Mouse (Mus musculus): ENCODE measurements around the gene Tmem253. TPM values are rescaled to one million over a fixed set of nuclear protein-coding genes. Genes with fewer than 3 reads are reported as not detected.

Gene Tmem253
- total and polyA plus RNA-seq, 3 experiments, result 2.2 to 4.2 (median 3.8) TPM

DNA sequence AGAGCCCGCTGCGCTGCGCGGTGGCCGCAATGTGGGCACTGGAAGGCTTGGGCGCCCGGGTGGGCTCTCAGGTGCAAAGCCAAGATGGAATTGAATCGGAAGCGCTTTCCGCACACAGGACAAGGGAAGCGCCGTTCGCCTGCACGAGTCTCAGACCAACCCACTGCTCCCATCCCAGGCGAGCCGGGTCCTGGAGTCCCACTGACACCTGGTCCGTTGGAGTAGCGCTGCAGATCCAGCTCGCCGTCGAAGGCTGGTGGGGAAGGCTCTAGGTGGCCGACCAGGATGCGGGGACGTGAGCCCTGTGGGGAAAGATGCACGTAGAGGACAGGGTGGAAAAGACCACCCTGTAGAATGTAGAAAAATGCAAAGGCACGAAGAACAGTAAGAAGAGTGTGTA lies 6.1 kb upstream of the Tmem253 start:
- Histone ChIP-seq H3K79me2 (replicated peaks; ENCODE audit: control insufficient read depth, insufficient read depth, low read length) (no peaks in the 10 kb centered on the region), H3K9ac (ENCODE audit: low read depth, low read length) (no peak overlapping the region), H3K4me1 (ENCODE audit: control insufficient read depth, insufficient read depth, low read length) (no peaks in the 10 kb centered on the region), H3K36me3 (ENCODE audit: control insufficient read depth, insufficient read depth, low read length) (no peaks in the 10 kb centered on the region), H3K27ac (no peak overlapping the region), H3K4me3 (no peak overlapping the region), H3K27me3 (ENCODE audit: control insufficient read depth, insufficient read depth, low read length) (no peaks in the 10 kb centered on the region)
- WGBS, result 76% methylated on average over 26 of the region's 26 CpGs
- DNase-seq, result no peak
- intact Hi-C loops (cut with DNase I), result loop anchor here (1.0 to 2.0 kb wide), 3 partner anchors 11 to 107 kb away; partner anchors contain the start of gene Zfp219
- TF ChIP-seq POLR2A (IDR thresholded peaks at IDR 0.05; ENCODE audit: insufficient read depth, low read depth, low read length) (no peak), EP300 (IDR thresholded peaks at IDR 0.05; ENCODE audit: insufficient read depth, low read depth, low read length) (no peak), CTCF (IDR thresholded peaks at IDR 0.05) (no peak)

DNA sequence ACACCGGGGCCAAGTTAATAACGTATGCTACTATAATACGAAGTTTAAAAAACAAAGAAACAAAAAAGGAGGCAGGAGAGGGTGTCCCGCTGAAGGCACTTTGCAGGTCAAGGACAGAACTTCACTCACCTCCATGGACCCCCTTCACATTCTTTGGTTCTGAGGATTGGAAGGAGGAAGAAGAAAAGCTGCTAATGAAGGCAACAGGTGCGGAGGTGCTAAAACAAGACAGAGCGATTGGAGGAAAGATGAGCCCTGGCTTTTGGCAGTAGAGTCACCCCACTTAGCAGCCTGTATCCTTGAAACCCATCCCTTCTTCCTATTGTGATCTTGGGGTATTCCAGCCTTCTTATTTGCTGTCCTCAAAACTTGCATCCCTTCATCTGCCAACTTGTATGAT lies 5.6 kb upstream of the Tmem253 start:
- WGBS, result 83% methylated on average over 6 of the region's 6 CpGs
- Histone ChIP-seq H3K9ac (ENCODE audit: low read depth, low read length) (no peak overlapping the region), H3K27ac (no peak overlapping the region), H3K36me3 (ENCODE audit: control insufficient read depth, insufficient read depth, low read length) (no peaks in the 10 kb centered on the region), H3K4me1 (ENCODE audit: control insufficient read depth, insufficient read depth, low read length) (no peaks in the 10 kb centered on the region), H3K27me3 (ENCODE audit: control insufficient read depth, insufficient read depth, low read length) (no peaks in the 10 kb centered on the region), H3K4me3 (no peak overlapping the region), H3K79me2 (replicated peaks; ENCODE audit: control insufficient read depth, insufficient read depth, low read length) (no peaks in the 10 kb centered on the region)
- DNase-seq, result no peak
- intact Hi-C loops (cut with DNase I), result loop anchor here (1.0 to 10.0 kb wide), 4 partner anchors 10 to 265 kb away; partner anchors contain the start of genes Rab2b, Tox4 and Zfp219
- no peak for TF ChIP-seq CTCF (IDR thresholded peaks at IDR 0.05)
- TF ChIP-seq EP300 (IDR thresholded peaks at IDR 0.05; ENCODE audit: insufficient read depth, low read depth, low read length), result no peak
- TF ChIP-seq POLR2A (IDR thresholded peaks at IDR 0.05; ENCODE audit: insufficient read depth, low read depth, low read length), result no peak

DNA sequence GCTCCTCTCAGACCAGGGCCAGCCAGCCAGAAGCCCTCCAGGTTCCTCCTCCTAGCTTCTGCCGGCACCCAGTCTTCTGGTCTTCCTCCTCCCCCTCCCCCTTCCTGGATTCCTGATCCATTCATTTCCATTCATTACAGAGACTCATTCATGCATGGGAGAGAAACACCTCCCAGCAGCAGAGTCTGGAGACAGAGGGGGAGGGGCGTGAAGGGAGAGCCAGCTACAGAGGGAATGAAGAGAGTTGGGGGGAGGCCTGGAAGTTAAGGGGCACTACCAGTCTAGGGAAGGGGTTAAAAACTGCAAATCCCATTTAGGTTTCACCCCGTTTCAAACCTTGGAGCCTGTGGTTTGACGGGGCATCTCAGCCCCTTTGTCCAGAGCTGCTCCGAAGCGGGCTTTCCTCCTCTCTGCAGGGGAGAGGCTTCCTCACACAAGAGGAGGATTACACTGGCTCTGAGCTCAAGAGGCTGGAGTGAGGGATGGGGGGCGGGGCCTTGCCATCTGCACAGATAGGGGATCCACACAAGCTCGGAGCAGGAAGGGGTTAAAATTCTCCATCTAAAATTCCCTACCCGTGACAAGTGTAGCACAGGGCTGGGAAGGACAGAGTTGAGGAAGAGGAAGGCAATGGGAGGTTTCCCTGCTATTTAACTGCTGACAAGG lies 4.9 kb upstream of the Tmem253 start:
- DNase-seq, result no peak
- Histone ChIP-seq H3K4me3 (no peak overlapping the region), H3K27me3 (ENCODE audit: control insufficient read depth, insufficient read depth, low read length) (no peaks in the 10 kb centered on the region), H3K27ac (no peak overlapping the region), H3K4me1 (ENCODE audit: control insufficient read depth, insufficient read depth, low read length) (peaks cover 2% of the 10 kb centered on the region; the same call in 1 of the 2 replicates), H3K36me3 (ENCODE audit: control insufficient read depth, insufficient read depth, low read length) (no peaks in the 10 kb centered on the region), H3K9ac (ENCODE audit: low read depth, low read length) (no peak overlapping the region), H3K79me2 (replicated peaks; ENCODE audit: control insufficient read depth, insufficient read depth, low read length) (no peaks in the 10 kb centered on the region)
- 28% methylated on average over 9 of the region's 9 CpGs for WGBS
- intact Hi-C loops (cut with DNase I), result loop anchor here (10.0 kb wide), 1 partner anchor 264 kb away; the partner anchor contains the start of genes Rab2b and Tox4
- TF ChIP-seq POLR2A (IDR thresholded peaks at IDR 0.05; ENCODE audit: insufficient read depth, low read depth, low read length), result no peak
- no peak for TF ChIP-seq CTCF (IDR thresholded peaks at IDR 0.05)
- no peak for TF ChIP-seq EP300 (IDR thresholded peaks at IDR 0.05; ENCODE audit: insufficient read depth, low read depth, low read length)

DNA sequence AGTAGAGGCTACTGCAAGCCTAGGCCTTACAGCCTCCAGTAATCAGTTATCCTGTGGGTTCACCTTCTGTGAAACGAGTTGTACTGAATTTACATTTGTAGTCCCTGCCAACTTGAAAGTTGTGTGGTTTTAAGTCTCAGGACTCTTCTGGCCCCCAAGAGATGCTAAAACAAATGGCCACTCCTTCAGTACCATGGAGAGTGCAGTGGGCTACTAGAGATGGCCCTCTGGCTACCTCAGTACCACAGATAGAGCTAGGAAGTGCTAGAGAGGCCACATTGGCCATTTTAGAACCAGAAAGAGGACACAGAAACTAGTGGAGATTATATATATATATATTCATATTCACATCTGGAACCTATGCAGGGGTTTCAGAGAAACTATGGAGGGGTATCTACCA lies 3.8 kb upstream of the Tmem253 start:
- Histone ChIP-seq H3K27ac (no peak overlapping the region), H3K4me3 (no peak overlapping the region), H3K27me3 (ENCODE audit: control insufficient read depth, insufficient read depth, low read length) (no peaks in the 10 kb centered on the region), H3K9ac (ENCODE audit: low read depth, low read length) (no peak overlapping the region), H3K36me3 (ENCODE audit: control insufficient read depth, insufficient read depth, low read length) (no peaks in the 10 kb centered on the region; the same call in 1 of the 2 replicates), H3K4me1 (ENCODE audit: control insufficient read depth, insufficient read depth, low read length) (peaks cover 5% of the 10 kb centered on the region), H3K79me2 (replicated peaks; ENCODE audit: control insufficient read depth, insufficient read depth, low read length) (no peaks in the 10 kb centered on the region)
- DNase-seq, result no peak
- intact Hi-C loops (cut with DNase I), result loop anchor here (10.0 kb wide), 1 partner anchor 263 kb away; the partner anchor contains the start of genes Rab2b and Tox4
- 69% methylated on average over 1 of the region's 1 CpGs for WGBS
- TF ChIP-seq CTCF (IDR thresholded peaks at IDR 0.05) (no peak), EP300 (IDR thresholded peaks at IDR 0.05; ENCODE audit: insufficient read depth, low read depth, low read length) (no peak), POLR2A (IDR thresholded peaks at IDR 0.05; ENCODE audit: insufficient read depth, low read depth, low read length) (no peak)

DNA sequence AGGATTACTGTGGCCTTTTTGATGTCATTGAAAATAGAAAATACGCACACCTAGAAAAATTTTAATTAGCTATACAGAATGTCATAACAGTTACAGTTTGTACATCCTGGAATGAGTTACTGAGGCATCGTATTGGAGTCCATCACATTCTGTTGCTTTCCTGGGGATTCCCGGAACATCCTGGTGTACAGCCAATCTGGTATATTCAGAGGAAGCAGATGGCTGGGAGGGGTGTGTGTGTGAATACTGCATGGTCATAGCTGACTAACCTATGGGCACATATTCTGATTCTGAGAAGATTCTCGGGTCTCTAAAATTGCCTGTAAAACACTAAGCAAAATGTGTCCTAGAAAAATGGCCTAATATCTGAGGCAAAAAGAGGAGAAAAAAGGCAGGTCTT lies 3.4 kb upstream of the Tmem253 start:
- WGBS, result 40% methylated on average over 4 of the region's 4 CpGs
- TF ChIP-seq EP300 (IDR thresholded peaks at IDR 0.05; ENCODE audit: insufficient read depth, low read depth, low read length), result no peak
- TF ChIP-seq POLR2A (IDR thresholded peaks at IDR 0.05; ENCODE audit: insufficient read depth, low read depth, low read length), result no peak
- no peak for TF ChIP-seq CTCF (IDR thresholded peaks at IDR 0.05)
- Histone ChIP-seq H3K4me1 (ENCODE audit: control insufficient read depth, insufficient read depth, low read length) (peaks cover 5% of the 10 kb centered on the region), H3K79me2 (replicated peaks; ENCODE audit: control insufficient read depth, insufficient read depth, low read length) (no peaks in the 10 kb centered on the region), H3K9ac (ENCODE audit: low read depth, low read length) (no peak overlapping the region), H3K27ac (no peak overlapping the region), H3K36me3 (ENCODE audit: control insufficient read depth, insufficient read depth, low read length) (no peaks in the 10 kb centered on the region; the same call in 1 of the 2 replicates), H3K27me3 (ENCODE audit: control insufficient read depth, insufficient read depth, low read length) (no peaks in the 10 kb centered on the region), H3K4me3 (no peak overlapping the region)
- intact Hi-C loops (cut with DNase I), result loop anchor here (10.0 kb wide), 1 partner anchor 263 kb away; the partner anchor contains the start of genes Rab2b and Tox4
- DNase-seq, result no peak

DNA sequence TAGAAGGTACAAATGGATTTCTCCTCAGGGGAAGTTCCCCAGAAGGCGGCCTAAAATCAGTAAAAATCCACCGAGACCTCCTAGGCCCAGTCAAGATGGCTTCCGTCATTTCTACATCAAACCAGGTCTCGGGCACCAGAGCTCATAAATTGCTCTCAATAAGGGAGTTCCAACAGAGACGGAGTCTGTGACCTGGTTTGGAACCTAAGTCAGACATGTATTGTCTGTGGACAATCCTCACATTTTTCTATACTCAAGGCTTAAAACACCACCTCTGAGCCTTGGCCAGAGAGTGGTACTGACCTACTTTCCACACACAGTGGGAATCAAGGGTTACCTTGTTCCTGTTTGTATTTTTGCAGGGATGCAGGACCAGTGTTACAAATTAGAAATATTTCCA lies 2.9 kb upstream of the Tmem253 start:
- no peak for TF ChIP-seq EP300 (IDR thresholded peaks at IDR 0.05; ENCODE audit: insufficient read depth, low read depth, low read length)
- no peak for TF ChIP-seq CTCF (IDR thresholded peaks at IDR 0.05)
- no peak for TF ChIP-seq POLR2A (IDR thresholded peaks at IDR 0.05; ENCODE audit: insufficient read depth, low read depth, low read length)
- Histone ChIP-seq H3K27me3 (ENCODE audit: control insufficient read depth, insufficient read depth, low read length) (no peaks in the 10 kb centered on the region), H3K4me1 (ENCODE audit: control insufficient read depth, insufficient read depth, low read length) (peaks cover 5% of the 10 kb centered on the region), H3K9ac (ENCODE audit: low read depth, low read length) (no peak overlapping the region), H3K4me3 (no peak overlapping the region), H3K79me2 (replicated peaks; ENCODE audit: control insufficient read depth, insufficient read depth, low read length) (no peaks in the 10 kb centered on the region), H3K27ac (no peak overlapping the region), H3K36me3 (ENCODE audit: control insufficient read depth, insufficient read depth, low read length) (no peaks in the 10 kb centered on the region; the same call in 1 of the 2 replicates)
- intact Hi-C loops (cut with DNase I), result loop anchor here (10.0 kb wide), 1 partner anchor 262 kb away; the partner anchor contains the start of genes Rab2b and Tox4
- WGBS, result 77% methylated on average over 5 of the region's 5 CpGs
- DNase-seq, result no peak
